Mouse (Mus musculus): Measurements from ENCODE around the gene Kcne1.
A peak's percentile ranks its signal among the peaks of the same experiment; 100 is the strongest.

DNA sequence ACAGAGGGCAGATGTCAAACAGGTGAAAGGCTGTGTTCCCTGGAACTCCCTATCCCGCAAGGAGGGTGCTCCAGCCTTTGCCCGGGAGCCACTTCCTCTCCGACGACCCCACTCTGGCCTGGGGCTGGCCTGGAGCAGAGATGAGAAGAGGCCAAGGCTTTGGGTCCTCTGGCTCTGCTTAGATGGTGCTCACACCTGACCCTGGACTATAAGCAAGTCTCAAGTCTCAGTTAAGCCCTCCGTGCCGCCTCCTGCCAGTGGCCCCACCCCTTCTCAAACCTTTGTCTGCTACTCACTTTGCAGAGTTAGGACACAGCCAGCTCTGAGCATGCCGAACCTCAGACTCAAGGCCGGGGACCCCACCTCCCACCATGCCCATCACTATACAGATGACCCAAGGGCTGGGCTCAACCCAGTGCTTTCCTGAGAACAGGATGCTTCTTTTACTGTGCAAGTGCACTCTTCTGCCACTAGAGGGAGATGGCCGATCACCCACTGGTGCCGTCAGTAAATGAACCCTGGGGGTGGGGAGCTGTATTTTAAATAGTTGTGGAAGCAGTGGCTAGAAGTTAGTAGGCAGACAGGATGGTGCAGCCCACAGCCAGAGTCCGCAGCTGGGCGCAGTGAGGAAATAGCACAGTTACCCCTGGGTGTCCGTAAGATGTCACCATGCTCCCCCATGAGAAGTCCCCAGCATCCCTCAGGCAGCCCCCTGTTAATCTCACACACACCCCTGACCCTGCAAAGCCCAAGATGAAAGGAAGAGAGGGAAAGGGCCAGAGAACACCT is 45.1 kb downstream of the Kcne1 start:
- TF ChIP-seq POLR2A (IDR thresholded peaks at IDR 0.05; ENCODE audit: low read depth, low read length): no peak
- peak; percentile 84 for TF ChIP-seq CTCF (IDR thresholded peaks at IDR 0.05; ENCODE audit: borderline replicate concordance, insufficient read depth, low read length)
